Mouse (Mus musculus): ENCODE data around the gene Kcnk10. TPM values are rescaled to one million over a fixed set of nuclear protein-coding genes. Genes with fewer than 3 reads are reported as not detected.

The Kcnk10 gene
- polyA plus RNA-seq, 1 experiment from 2014 or later: 0.49 TPM

GRCm38 (mm10) chr12:98562341-98562977 lies 15.7 kb downstream of the Kcnk10 start:
- DNase-seq (ENCODE audit: low spot score) (no peak), ATAC-seq (replicated peaks; ENCODE audit: low FRiP score, low read depth) (no peak)
- Histone ChIP-seq H3K4me3 (replicated peaks; ENCODE audit: low read depth, low read length) (no peak overlapping the region), H3K27me3 (ENCODE audit: insufficient read depth, low read length) (no peaks in the 10 kb centered on the region), H3K9ac (ENCODE audit: low read depth, low read length) (no peak overlapping the region), H3K9me3 (replicated peaks; ENCODE audit: low read length) (no peaks in the 10 kb centered on the region), H3K27ac (no peak overlapping the region), H3K36me3 (ENCODE audit: insufficient read depth, low read length) (no peaks in the 10 kb centered on the region), H3K4me2 (ENCODE audit: low read length) (no peak overlapping the region), H3K4me1 (replicated peaks; ENCODE audit: insufficient read depth, low read length) (no peaks in the 10 kb centered on the region)
- WGBS: 86% methylated on average over 13 of the region's 13 CpGs
- TF ChIP-seq CTCF (IDR thresholded peaks at IDR 0.05; ENCODE audit: low read depth): no peak

GRCm38 (mm10) chr12:98560038-98560437 lies 18.1 kb downstream of the Kcnk10 start:
- no peak for DNase-seq (ENCODE audit: low spot score)
- no peaks in the 10 kb centered on the region for H3K9me3 ChIP-seq (replicated peaks; ENCODE audit: low read length)
- no peak overlapping the region for H3K4me2 ChIP-seq (ENCODE audit: low read length)
- no peak for TF ChIP-seq CTCF (IDR thresholded peaks at IDR 0.05; ENCODE audit: low read depth)
- no peaks in the 10 kb centered on the region for H3K36me3 ChIP-seq (ENCODE audit: insufficient read depth, low read length)
- 86% methylated on average over 3 of the region's 3 CpGs for WGBS
- no peaks in the 10 kb centered on the region for H3K4me1 ChIP-seq (replicated peaks; ENCODE audit: insufficient read depth, low read length)
- H3K27me3 ChIP-seq (ENCODE audit: insufficient read depth, low read length): no peaks in the 10 kb centered on the region
- H3K4me3 ChIP-seq (replicated peaks; ENCODE audit: low read depth, low read length): no peak overlapping the region
- H3K9ac ChIP-seq (ENCODE audit: low read depth, low read length): no peak overlapping the region
- no peak for ATAC-seq (replicated peaks; ENCODE audit: low FRiP score, low read depth)
- no peak overlapping the region for H3K27ac ChIP-seq

- DNase-seq (ENCODE audit: low spot score) (no peak), ATAC-seq (replicated peaks; ENCODE audit: low FRiP score, low read depth) (no peak)
- Histone ChIP-seq H3K4me1 (replicated peaks; ENCODE audit: insufficient read depth, low read length) (no peaks in the 10 kb centered on the region), H3K27ac (no peak overlapping the region), H3K36me3 (ENCODE audit: insufficient read depth, low read length) (no peaks in the 10 kb centered on the region), H3K9ac (ENCODE audit: low read depth, low read length) (no peak overlapping the region), H3K27me3 (ENCODE audit: insufficient read depth, low read length) (no peaks in the 10 kb centered on the region), H3K4me2 (ENCODE audit: low read length) (no peak overlapping the region), H3K9me3 (replicated peaks; ENCODE audit: low read length) (no peaks in the 10 kb centered on the region), H3K4me3 (replicated peaks; ENCODE audit: low read depth, low read length) (no peak overlapping the region)
- no peak for TF ChIP-seq CTCF (IDR thresholded peaks at IDR 0.05; ENCODE audit: low read depth)
- WGBS: 74% methylated on average over 7 of the region's 7 CpGs
These were observed 21.0 kb downstream of the Kcnk10 start for GRCm38 (mm10) chr12:98557013-98557677.

GRCm38 (mm10) chr12:98549981-98550380 lies 28.1 kb downstream of the Kcnk10 start:
- WGBS: 91% methylated on average over 6 of the region's 6 CpGs
- no peak overlapping the region for H3K4me2 ChIP-seq (ENCODE audit: low read length)
- ATAC-seq (replicated peaks; ENCODE audit: low FRiP score, low read depth) (no peak), DNase-seq (ENCODE audit: low spot score) (no peak)
- H3K27me3 ChIP-seq (ENCODE audit: insufficient read depth, low read length): no peaks in the 10 kb centered on the region
- H3K4me1 ChIP-seq (replicated peaks; ENCODE audit: insufficient read depth, low read length): no peaks in the 10 kb centered on the region
- H3K4me3 ChIP-seq (replicated peaks; ENCODE audit: low read depth, low read length): no peak overlapping the region
- no peaks in the 10 kb centered on the region for H3K36me3 ChIP-seq (ENCODE audit: insufficient read depth, low read length)
- TF ChIP-seq CTCF (IDR thresholded peaks at IDR 0.05; ENCODE audit: low read depth): no peak
- no peaks in the 10 kb centered on the region for H3K9me3 ChIP-seq (replicated peaks; ENCODE audit: low read length)
- H3K9ac ChIP-seq (ENCODE audit: low read depth, low read length): no peak overlapping the region
- H3K27ac ChIP-seq: no peak overlapping the region

GRCm38 (mm10) chr12:98548141-98548540 lies 30.0 kb downstream of the Kcnk10 start:
- Histone ChIP-seq H3K4me2 (ENCODE audit: low read length) (no peak overlapping the region), H3K36me3 (ENCODE audit: insufficient read depth, low read length) (no peaks in the 10 kb centered on the region), H3K4me3 (replicated peaks; ENCODE audit: low read depth, low read length) (no peak overlapping the region), H3K4me1 (replicated peaks; ENCODE audit: insufficient read depth, low read length) (no peaks in the 10 kb centered on the region), H3K27ac (no peak overlapping the region), H3K27me3 (ENCODE audit: insufficient read depth, low read length) (no peaks in the 10 kb centered on the region), H3K9ac (ENCODE audit: low read depth, low read length) (no peak overlapping the region), H3K9me3 (replicated peaks; ENCODE audit: low read length) (no peaks in the 10 kb centered on the region)
- ATAC-seq (replicated peaks; ENCODE audit: low FRiP score, low read depth) (no peak), DNase-seq (ENCODE audit: low spot score) (no peak)
- no peak for TF ChIP-seq CTCF (IDR thresholded peaks at IDR 0.05; ENCODE audit: low read depth)
- WGBS: 83% methylated on average over 9 of the region's 9 CpGs

- H3K9me3 ChIP-seq (replicated peaks; ENCODE audit: low read length): no peaks in the 10 kb centered on the region
- no peak overlapping the region for H3K27ac ChIP-seq
- ATAC-seq (replicated peaks; ENCODE audit: low FRiP score, low read depth): no peak
- no peak overlapping the region for H3K4me3 ChIP-seq (replicated peaks; ENCODE audit: low read depth, low read length)
- H3K36me3 ChIP-seq (ENCODE audit: insufficient read depth, low read length): no peaks in the 10 kb centered on the region
- no peaks in the 10 kb centered on the region for H3K4me1 ChIP-seq (replicated peaks; ENCODE audit: insufficient read depth, low read length)
- no peak for DNase-seq (ENCODE audit: low spot score)
- H3K9ac ChIP-seq (ENCODE audit: low read depth, low read length): no peak overlapping the region
- 95% methylated on average over 2 of the region's 2 CpGs for WGBS
- H3K4me2 ChIP-seq (ENCODE audit: low read length): no peak overlapping the region
- H3K27me3 ChIP-seq (ENCODE audit: insufficient read depth, low read length): no peaks in the 10 kb centered on the region
- TF ChIP-seq CTCF (IDR thresholded peaks at IDR 0.05; ENCODE audit: low read depth): no peak
These were observed 32.2 kb downstream of the Kcnk10 start for GRCm38 (mm10) chr12:98545875-98546274.
